ENCODE assay signal across 21 mouse cellular contexts in the genomic region with DNA sequence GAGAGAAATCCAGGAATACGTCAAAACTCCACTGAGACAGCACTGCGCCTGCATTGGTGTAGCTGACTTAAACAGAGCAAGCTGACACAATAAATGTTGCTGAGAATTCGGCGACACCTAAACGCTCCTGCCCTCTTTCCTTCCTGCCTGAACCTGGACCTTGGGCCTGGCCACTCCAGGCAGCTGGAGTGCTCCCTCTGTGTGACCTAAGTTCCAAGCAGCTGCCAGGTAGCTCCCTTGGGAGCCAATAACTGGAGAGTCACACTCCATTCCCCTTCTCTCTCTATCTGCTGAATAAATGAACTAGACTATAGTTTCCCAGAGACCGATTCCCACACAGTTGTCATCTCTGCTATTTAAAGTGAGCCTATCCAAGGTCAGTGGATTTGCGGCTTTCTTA.
DNase-seq lines count a peak whose midpoint lies in the region; ATAC-seq and TF ChIP-seq lines count a peak whose summit lies in the region.
"Had no signal": no experiment of that assay in that cellular context is flagged by ENCODE, and none has a peak within 500 bp of the region (broad histone marks: within the 10 kb centered on the region; RNA-seq: fewer than 3 reads in every experiment).

No protein-coding gene starts in this region.

- no peak overlapping the region for H3K4me2 ChIP-seq in intestine, embryonic 16.5 days (ENCODE audit: low read depth, low read length)
- no peak overlapping the region for H3K4me2 ChIP-seq in intestine, postnatal 0 days (replicated peaks; ENCODE audit: low read depth)
- no peak overlapping the region for H3K4me2 ChIP-seq in stomach, embryonic 14.5 days (replicated peaks; ENCODE audit: low read depth, low read length)
- H3K4me2 ChIP-seq in stomach, postnatal 0 days (replicated peaks; ENCODE audit: low read depth), result no peak overlapping the region
- H3K4me2 ChIP-seq: forebrain, embryonic 15.5 days; heart, embryonic 11.5 days; heart, embryonic 15.5 days; hindbrain, embryonic 13.5 days had no signal

- peaks cover 29% of the 10 kb centered on the region for H3K4me1 ChIP-seq in intestine, embryonic 16.5 days (ENCODE audit: control insufficient read depth, insufficient read depth, low read length)
- peaks cover 30% of the 10 kb centered on the region for H3K4me1 ChIP-seq in intestine, postnatal 0 days (replicated peaks; ENCODE audit: control insufficient read depth, insufficient read depth, low read length)
- peaks cover 31% of the 10 kb centered on the region for H3K4me1 ChIP-seq in stomach, embryonic 14.5 days (ENCODE audit: control insufficient read depth, insufficient read depth, low read length)
- H3K4me1 ChIP-seq in stomach, postnatal 0 days (replicated peaks; ENCODE audit: control insufficient read depth, insufficient read depth), result peaks cover 6% of the 10 kb centered on the region; the same call in 1 of the 2 replicates

- no peaks in the 10 kb centered on the region for H3K36me3 ChIP-seq in intestine, embryonic 16.5 days (ENCODE audit: control insufficient read depth, insufficient read depth, low read length)
- no peaks in the 10 kb centered on the region for H3K36me3 ChIP-seq in intestine, postnatal 0 days (ENCODE audit: control insufficient read depth, insufficient read depth)
- H3K36me3 ChIP-seq in stomach, embryonic 14.5 days (ENCODE audit: control insufficient read depth, insufficient read depth, low read length), result no peaks in the 10 kb centered on the region
- no peaks in the 10 kb centered on the region for H3K36me3 ChIP-seq in stomach, postnatal 0 days (ENCODE audit: control insufficient read depth, insufficient read depth, low read length)
- H3K36me3 ChIP-seq: forebrain, embryonic 15.5 days; G1E; heart, embryonic 15.5 days; hindbrain, embryonic 13.5 days had no signal

- no peak for ATAC-seq in intestine, embryonic 16.5 days
- no peak for ATAC-seq in intestine, postnatal 0 days
- no peak for ATAC-seq in stomach, embryonic 14.5 days (ENCODE audit: insufficient number of reproducible peaks, insufficient read depth, low FRiP score, low read depth)
- no peak for ATAC-seq in stomach, postnatal 0 days (ENCODE audit: low FRiP score, low TSS enrichment)
- no peak for ATAC-seq in frontal cortex, adult (ENCODE audit: low TSS enrichment)
- ATAC-seq: CD4-positive, CD25-positive, alpha-beta regulatory T cell, adult 4 months; forebrain, embryonic 15.5 days had no signal

- peak; percentile 24 to 47 for DNase-seq in kidney, postnatal 25 days
- no peak for DNase-seq in kidney, adult 18-20 months
- DNase-seq in stomach, postnatal 0 days (ENCODE audit: low spot score), result no peak
- DNase-seq: adrenal gland, adult 8-10 months; adrenal gland, postnatal 36 days; B cell, adult 2 months; cerebellum, adult 2 months; cerebellum, postnatal 10 days; gastrocnemius, postnatal 10 days; heart, adult 18-20 months; heart, postnatal 14 days had no signal

- no peak for TF ChIP-seq CTCF in intestine, postnatal 0 days (IDR thresholded peaks at IDR 0.05; ENCODE audit: low read depth)
- TF ChIP-seq CTCF in stomach, postnatal 0 days (IDR thresholded peaks at IDR 0.05; ENCODE audit: low read depth), result no peak

- 69% methylated on average over 7 of the region's 7 CpGs for WGBS in intestine, embryonic 16.5 days
- WGBS in intestine, postnatal 0 days, result 60% methylated on average over 7 of the region's 7 CpGs
- WGBS in stomach, embryonic 14.5 days, result 72% methylated on average over 7 of the region's 7 CpGs
- 77% methylated on average over 7 of the region's 7 CpGs for WGBS in stomach, postnatal 0 days

- no peak overlapping the region for H3K9ac ChIP-seq in intestine, embryonic 16.5 days (ENCODE audit: low read depth, low read length)
- no peak overlapping the region for H3K9ac ChIP-seq in intestine, postnatal 0 days (ENCODE audit: low read depth, low read length)
- no peak overlapping the region for H3K9ac ChIP-seq in stomach, embryonic 14.5 days (replicated peaks; ENCODE audit: low read depth, low read length)
- no peak overlapping the region for H3K9ac ChIP-seq in stomach, postnatal 0 days (ENCODE audit: low read length)
- H3K9ac ChIP-seq: forebrain, embryonic 15.5 days; heart, embryonic 15.5 days; hindbrain, embryonic 13.5 days had no signal

- H3K27ac ChIP-seq in intestine, embryonic 16.5 days (ENCODE audit: low read length), result peak overlapping the region; percentile 15; the same call in 1 of the 2 replicates
- no peak overlapping the region for H3K27ac ChIP-seq in intestine, postnatal 0 days (ENCODE audit: low read depth, low read length)
- H3K27ac ChIP-seq in stomach, embryonic 14.5 days (ENCODE audit: low read length), result 0 out of 2 replicates have a peak overlapping the region, but pooled peaks have one; percentile 11
- H3K27ac ChIP-seq in stomach, postnatal 0 days (replicated peaks), result no peak overlapping the region
- H3K27ac ChIP-seq: forebrain, embryonic 15.5 days; heart, embryonic 15.5 days; hindbrain, embryonic 13.5 days had no signal

- no peak for TF ChIP-seq EP300 in stomach, postnatal 0 days (optimal IDR thresholded peaks at IDR 0.05)

- no peaks in the 10 kb centered on the region for H3K27me3 ChIP-seq in intestine, embryonic 16.5 days (replicated peaks; ENCODE audit: control insufficient read depth, insufficient read depth, low read length)
- H3K27me3 ChIP-seq in intestine, postnatal 0 days (replicated peaks; ENCODE audit: control insufficient read depth, insufficient read depth, low read length), result no peaks in the 10 kb centered on the region
- H3K27me3 ChIP-seq in stomach, embryonic 14.5 days (ENCODE audit: control insufficient read depth, insufficient read depth, low read length), result no peaks in the 10 kb centered on the region
- no peaks in the 10 kb centered on the region for H3K27me3 ChIP-seq in stomach, postnatal 0 days (ENCODE audit: control insufficient read depth, insufficient read depth, low read length)
- H3K27me3 ChIP-seq: forebrain, embryonic 15.5 days; heart, embryonic 15.5 days; hindbrain, embryonic 13.5 days had no signal

- H3K4me3 ChIP-seq in intestine, embryonic 16.5 days (ENCODE audit: low read length), result no peak overlapping the region
- no peak overlapping the region for H3K4me3 ChIP-seq in intestine, postnatal 0 days (ENCODE audit: low read depth, low read length)
- no peak overlapping the region for H3K4me3 ChIP-seq in stomach, embryonic 14.5 days (ENCODE audit: low read depth, low read length)
- H3K4me3 ChIP-seq in stomach, postnatal 0 days (ENCODE audit: low read depth, low read length), result no peak overlapping the region
- H3K4me3 ChIP-seq: forebrain, embryonic 15.5 days; heart, embryonic 15.5 days; hindbrain, embryonic 13.5 days had no signal

- no peaks in the 10 kb centered on the region for H3K9me3 ChIP-seq in intestine, embryonic 16.5 days (ENCODE audit: control insufficient read depth, low read length)
- no peaks in the 10 kb centered on the region for H3K9me3 ChIP-seq in intestine, postnatal 0 days (ENCODE audit: control insufficient read depth)
- no peaks in the 10 kb centered on the region for H3K9me3 ChIP-seq in stomach, embryonic 14.5 days (ENCODE audit: control insufficient read depth, low read depth, low read length)
- no peaks in the 10 kb centered on the region for H3K9me3 ChIP-seq in stomach, postnatal 0 days (ENCODE audit: control insufficient read depth, low read length)
- H3K9me3 ChIP-seq: forebrain, embryonic 15.5 days; G1E; heart, embryonic 15.5 days; hindbrain, embryonic 13.5 days had no signal

Comparison
In these comparisons a context has a peak if more than half of its experiments do, and no peak if none do; other contexts are left out.
1. H3K27ac ChIP-seq: peak in intestine, embryonic 16.5 days (single experiment) and stomach, embryonic 14.5 days (single experiment); none in intestine, postnatal 0 days (single experiment) and stomach, postnatal 0 days (single experiment).
2. DNase-seq: peak in kidney, postnatal 25 days (2 of 2); none in kidney, adult 18-20 months (single experiment) and stomach, postnatal 0 days (single experiment).